Mouse (Mus musculus): ENCODE data around the gene Cntn1.

DNA sequence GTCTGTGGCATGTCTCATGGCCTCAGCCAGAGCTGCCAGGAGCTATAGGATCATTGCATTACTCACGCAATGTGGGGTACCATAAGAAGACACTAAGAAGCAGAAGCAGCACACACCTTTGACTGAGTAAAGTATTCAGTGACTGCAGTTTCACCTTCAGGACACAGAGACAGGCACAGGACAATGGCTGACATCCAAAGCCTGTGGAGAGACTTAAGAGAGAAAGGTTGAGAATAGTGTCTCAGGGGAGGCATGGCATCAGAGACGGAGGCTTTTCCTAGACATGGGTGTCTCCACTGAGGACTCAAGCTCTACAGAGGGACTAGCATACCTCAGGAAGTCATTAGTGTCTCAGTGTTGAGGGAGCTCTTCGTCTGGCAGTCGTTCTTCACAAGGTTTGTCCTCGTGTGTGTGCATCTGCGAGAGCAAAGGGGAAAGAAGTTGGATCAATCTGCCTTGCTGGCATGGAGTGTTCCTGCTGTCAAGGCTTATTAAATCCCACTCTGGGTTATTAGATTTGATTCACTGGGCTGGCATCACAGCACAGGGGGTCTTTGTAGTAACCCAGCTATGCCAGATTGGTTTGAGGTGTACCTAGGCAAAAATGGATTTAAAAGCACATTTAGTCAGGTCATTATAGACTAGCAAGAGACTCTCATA, 149.5 kb downstream of the Cntn1 start:
- TF ChIP-seq POLR2A (IDR thresholded peaks at IDR 0.05; ENCODE audit: low read depth, low read length) (no peak), CTCF (IDR thresholded peaks at IDR 0.05; ENCODE audit: borderline replicate concordance, insufficient read depth, low read length) (no peak)

All from embryonic fibroblast, embryonic 13.5 days (primary cell).